Mouse (Mus musculus): ENCODE data around the gene Dppa4. TPM values are rescaled to one million over a fixed set of nuclear protein-coding genes. Genes with fewer than 3 reads are reported as not detected.
"Not testable (repeated sequence)": the region's sequence is repeated elsewhere in the genome, so short reads cannot be mapped to it uniquely, and the experiment has no call there.

Dppa4 gene
- polyA plus RNA-seq, 1 experiment from 2014 or later: not detected

- Histone ChIP-seq H3K4me3 (no peak overlapping the region), H3K4me2 (no peak overlapping the region), H3K36me3 (no peaks in the 10 kb centered on the region), H3K9ac (no peak overlapping the region), H3K9me3 (no peaks in the 10 kb centered on the region), H3K27me3 (no peaks in the 10 kb centered on the region), H3K4me1 (replicated peaks) (no peaks in the 10 kb centered on the region), H3K27ac (no peak overlapping the region)
- WGBS: 87% methylated on average over 14 of the region's 14 CpGs
- ATAC-seq (ENCODE audit: low FRiP score): no peak
These were observed 14.0 kb downstream of the Dppa4 start for GRCm38 (mm10) chr16:48297384-48298136.

- no peaks in the 10 kb centered on the region for H3K27me3 ChIP-seq
- H3K27ac ChIP-seq: no peak overlapping the region
- no peaks in the 10 kb centered on the region for H3K9me3 ChIP-seq
- no peaks in the 10 kb centered on the region for H3K36me3 ChIP-seq
- WGBS: 94% methylated on average over 3 of the region's 3 CpGs
- H3K9ac ChIP-seq: no peak overlapping the region
- H3K4me1 ChIP-seq (replicated peaks): no peaks in the 10 kb centered on the region
- H3K4me3 ChIP-seq: no peak overlapping the region
- H3K4me2 ChIP-seq: no peak overlapping the region
- no peak for ATAC-seq (ENCODE audit: low FRiP score)
These were observed 16.4 kb downstream of the Dppa4 start for GRCm38 (mm10) chr16:48299884-48300283.

DNA sequence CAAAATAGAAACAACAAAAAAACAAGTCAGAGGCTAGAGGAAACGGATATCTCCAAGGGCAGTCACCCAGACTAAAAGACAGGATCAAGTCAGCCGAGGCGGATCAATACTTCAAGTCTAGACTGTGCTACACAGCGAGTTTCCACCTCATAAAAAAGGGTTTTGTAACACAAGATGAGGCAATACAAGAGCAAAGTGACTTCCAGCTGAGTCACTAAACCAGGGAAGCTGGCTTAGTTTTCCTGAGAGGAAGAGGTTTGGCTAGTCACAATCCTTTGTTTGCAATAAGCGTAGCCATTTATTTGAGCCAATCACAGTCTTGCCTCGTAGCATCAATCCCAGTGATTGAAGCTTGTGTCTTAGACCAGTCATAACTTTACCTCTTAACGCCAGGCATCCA, 20.0 kb downstream of the Dppa4 start, which contains the start of gene Dppa2:
Dppa2 (plus strand) TSS at position 400 of the 400 bp plus-strand sequence.
- no peak for ATAC-seq (ENCODE audit: low FRiP score)
- Histone ChIP-seq H3K4me3 (no peak within 1 kb of the TSS), H3K27me3 (no peaks in the 10 kb centered on the region), H3K4me2 (no peak within 1 kb of the TSS), H3K9ac (no peak within 1 kb of the TSS), H3K27ac (no peak within 1 kb of the TSS), H3K4me1 (replicated peaks) (no peaks in the 10 kb centered on the region), H3K9me3 (no peaks in the 10 kb centered on the region), H3K36me3 (no peaks in the 10 kb centered on the region)
- WGBS: 83% methylated on average over 7 of the region's 7 CpGs

- H3K36me3 ChIP-seq: no peaks in the 10 kb centered on the region
- WGBS: 88% methylated on average over 3 of the region's 3 CpGs
- ATAC-seq (ENCODE audit: low FRiP score): no peak
These were observed 20.4 kb downstream of the Dppa4 start for GRCm38 (mm10) chr16:48303983-48304382.

GRCm38 (mm10) chr16:48308916-48309315, 25.4 kb downstream of the Dppa4 start:
- not testable (repeated sequence) for H3K4me2 ChIP-seq; H3K27ac ChIP-seq; H3K9me3 ChIP-seq; H3K27me3 ChIP-seq; ATAC-seq (ENCODE audit: low FRiP score); H3K36me3 ChIP-seq; H3K4me3 ChIP-seq; H3K4me1 ChIP-seq (replicated peaks); H3K9ac ChIP-seq
- 94% methylated on average over 10 of the region's 10 CpGs for WGBS

More at GRCm38 (mm10) chr16:48303983-48304382, 20.4 kb downstream of the Dppa4 start:
- H3K27ac ChIP-seq: no peak overlapping the region
- H3K27me3 ChIP-seq: no peaks in the 10 kb centered on the region
- H3K4me1 ChIP-seq (replicated peaks): no peaks in the 10 kb centered on the region
- no peaks in the 10 kb centered on the region for H3K9me3 ChIP-seq
- no peak overlapping the region for H3K4me2 ChIP-seq
- no peak overlapping the region for H3K4me3 ChIP-seq
- no peak overlapping the region for H3K9ac ChIP-seq

- Histone ChIP-seq H3K27me3 (no peaks in the 10 kb centered on the region), H3K4me2 (no peak overlapping the region), H3K4me1 (replicated peaks) (no peaks in the 10 kb centered on the region), H3K36me3 (no peaks in the 10 kb centered on the region), H3K9me3 (no peaks in the 10 kb centered on the region), H3K27ac (no peak overlapping the region), H3K9ac (no peak overlapping the region), H3K4me3 (no peak overlapping the region)
- ATAC-seq (ENCODE audit: low FRiP score): no peak
- WGBS: 80% methylated on average over 12 of the region's 12 CpGs
These were observed 26.5 kb downstream of the Dppa4 start for GRCm38 (mm10) chr16:48309912-48310630.

DNA sequence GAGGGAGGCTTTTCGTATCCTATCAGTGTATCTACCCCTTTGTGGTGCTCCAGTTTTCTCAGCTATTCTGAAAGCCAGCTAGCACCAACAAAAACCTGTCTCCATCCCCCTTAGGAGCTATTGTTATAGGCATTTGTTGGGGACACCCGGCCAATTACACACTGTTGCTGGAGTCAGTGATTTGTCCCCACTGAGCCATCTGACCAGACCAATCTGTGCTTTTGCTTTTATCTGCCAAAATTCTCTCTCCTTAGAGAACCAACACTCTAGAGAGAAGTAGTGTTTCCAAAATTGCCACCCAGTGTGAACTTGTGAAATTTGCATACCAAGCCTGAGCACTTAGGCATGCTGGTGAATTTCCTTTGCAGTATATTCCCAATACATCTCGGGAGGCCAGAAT, 31.8 kb downstream of the Dppa4 start:
- H3K9me3 ChIP-seq: no peaks in the 10 kb centered on the region
- no peak overlapping the region for H3K4me3 ChIP-seq
- H3K4me1 ChIP-seq (replicated peaks): no peaks in the 10 kb centered on the region
- no peak overlapping the region for H3K9ac ChIP-seq
- no peak overlapping the region for H3K27ac ChIP-seq
- no peaks in the 10 kb centered on the region for H3K27me3 ChIP-seq
- 92% methylated on average over 3 of the region's 3 CpGs for WGBS
- H3K4me2 ChIP-seq: no peak overlapping the region
- no peaks in the 10 kb centered on the region for H3K36me3 ChIP-seq
- ATAC-seq (ENCODE audit: low FRiP score): no peak

DNA sequence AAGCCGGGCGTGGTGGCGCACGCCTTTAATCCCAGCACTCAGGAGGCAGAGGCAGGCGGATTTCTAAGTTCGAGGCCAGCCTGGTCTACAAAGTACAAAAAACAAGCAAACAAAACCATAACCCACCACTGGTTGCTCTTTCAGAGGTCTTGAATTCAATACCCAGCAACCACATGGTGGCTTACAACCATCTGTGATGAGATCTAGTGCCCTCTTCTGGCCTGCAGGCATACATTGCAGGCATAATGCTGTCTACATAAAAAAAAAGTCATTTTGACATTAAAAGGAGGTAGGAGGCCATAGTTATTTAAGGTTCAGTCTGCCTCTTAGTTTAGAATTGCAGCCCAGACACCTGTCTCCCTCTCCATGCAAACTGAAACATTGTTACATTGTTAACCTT, 37.2 kb downstream of the Dppa4 start:
- Histone ChIP-seq H3K36me3 (no peaks in the 10 kb centered on the region), H3K27me3 (no peaks in the 10 kb centered on the region), H3K27ac (no peak overlapping the region), H3K4me1 (replicated peaks) (no peaks in the 10 kb centered on the region), H3K9me3 (no peaks in the 10 kb centered on the region), H3K4me3 (no peak overlapping the region), H3K9ac (no peak overlapping the region), H3K4me2 (no peak overlapping the region)
- WGBS: 95% methylated on average over 6 of the region's 6 CpGs
- ATAC-seq (ENCODE audit: low FRiP score): no peak

DNA sequence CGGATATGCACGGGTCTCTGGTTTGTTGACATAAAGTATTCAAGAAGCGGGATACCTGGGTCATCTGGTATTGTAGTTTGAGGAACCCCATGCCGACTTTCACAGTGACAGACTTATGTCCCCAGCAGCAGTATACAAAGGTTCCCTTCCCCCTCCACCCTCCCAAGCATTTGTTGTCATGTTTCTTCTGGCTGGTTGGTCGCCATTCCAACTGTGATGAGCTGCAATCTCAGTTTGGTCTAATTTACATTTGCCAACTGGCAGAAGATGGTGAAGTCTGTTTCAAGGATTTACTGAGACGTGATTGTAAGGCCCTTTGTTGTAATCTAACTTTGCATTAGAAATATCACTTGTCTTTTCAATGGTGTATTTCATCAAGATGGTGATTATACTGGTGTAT, 39.6 kb downstream of the Dppa4 start:
- Histone ChIP-seq H3K27me3 (no peaks in the 10 kb centered on the region), H3K9ac (no peak overlapping the region), H3K27ac (no peak overlapping the region), H3K4me2 (no peak overlapping the region), H3K4me3 (no peak overlapping the region), H3K9me3 (no peaks in the 10 kb centered on the region), H3K36me3 (no peaks in the 10 kb centered on the region), H3K4me1 (replicated peaks) (no peaks in the 10 kb centered on the region)
- WGBS: 65% methylated on average over 6 of the region's 6 CpGs
- ATAC-seq (ENCODE audit: low FRiP score): no peak

DNA sequence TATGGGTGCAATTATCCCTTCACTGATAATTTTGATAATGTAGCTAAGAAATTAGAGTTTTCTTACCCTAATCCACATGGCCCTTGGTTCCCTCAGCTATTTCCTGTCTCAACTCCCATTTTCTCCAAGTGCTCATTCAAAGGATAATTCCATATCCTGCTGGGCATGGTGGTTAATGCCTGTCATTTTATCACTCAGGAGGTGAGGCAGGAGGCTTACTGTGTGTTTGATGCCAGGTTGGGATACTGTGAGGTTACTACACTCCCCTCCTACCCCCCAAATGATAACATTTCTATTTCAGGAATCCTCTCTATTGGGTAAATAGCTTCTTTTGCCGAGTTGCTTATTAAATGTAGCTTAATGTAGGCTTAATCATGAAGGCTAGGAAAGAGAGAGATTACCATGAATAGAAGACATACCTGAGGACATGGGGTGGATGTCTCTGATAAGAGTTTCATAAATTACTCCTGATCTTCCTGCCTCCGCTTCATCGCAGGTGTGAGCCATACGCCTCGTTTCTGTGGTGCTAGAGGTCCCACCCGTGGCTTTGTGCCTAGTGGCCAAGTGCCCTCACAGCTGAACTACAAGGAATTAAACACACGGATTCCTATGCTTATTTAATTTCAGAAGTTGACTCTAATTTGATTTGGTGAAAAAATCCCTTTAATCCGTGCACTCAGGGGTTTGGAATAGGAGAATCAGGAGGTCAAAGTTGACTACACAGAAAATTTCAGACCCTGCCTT, 40.2 kb downstream of the Dppa4 start:
- Histone ChIP-seq H3K27ac (no peak overlapping the region), H3K4me3 (no peak overlapping the region), H3K27me3 (no peaks in the 10 kb centered on the region), H3K4me2 (no peak overlapping the region), H3K9me3 (no peaks in the 10 kb centered on the region), H3K4me1 (replicated peaks) (no peaks in the 10 kb centered on the region), H3K36me3 (no peaks in the 10 kb centered on the region), H3K9ac (no peak overlapping the region)
- 87% methylated on average over 8 of the region's 8 CpGs for WGBS
- ATAC-seq (ENCODE audit: low FRiP score): no peak

- ATAC-seq (ENCODE audit: low FRiP score): no peak
These were observed 43.4 kb downstream of the Dppa4 start for GRCm38 (mm10) chr16:48326903-48327302.

DNA sequence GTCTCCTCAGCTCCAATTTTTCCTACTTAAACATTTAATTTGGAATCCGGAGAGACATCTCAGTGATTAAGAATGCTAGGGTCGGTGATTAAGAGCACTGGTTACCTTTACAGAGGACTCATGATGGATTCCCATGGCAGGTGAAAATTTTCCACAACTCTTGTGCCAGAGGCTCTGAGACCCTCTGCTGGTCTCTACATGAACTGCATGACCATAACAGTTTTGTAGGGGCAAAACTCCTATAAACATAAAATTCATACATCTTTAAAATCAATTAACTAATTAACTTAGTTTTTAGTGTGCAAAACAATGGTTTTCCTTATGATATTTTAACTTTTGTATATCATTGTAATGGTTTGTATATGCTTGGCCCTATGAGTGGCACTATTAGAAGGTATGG, 44.9 kb downstream of the Dppa4 start:
- Histone ChIP-seq H3K9me3 (no peaks in the 10 kb centered on the region), H3K9ac (no peak overlapping the region), H3K27me3 (no peaks in the 10 kb centered on the region), H3K4me3 (no peak overlapping the region), H3K4me2 (no peak overlapping the region), H3K36me3 (no peaks in the 10 kb centered on the region), H3K4me1 (replicated peaks) (no peaks in the 10 kb centered on the region), H3K27ac (no peak overlapping the region)
- ATAC-seq (ENCODE audit: low FRiP score): no peak
- WGBS: 91% methylated on average over 2 of the region's 2 CpGs

More at GRCm38 (mm10) chr16:48326903-48327302, 43.4 kb downstream of the Dppa4 start:
- no peaks in the 10 kb centered on the region for H3K4me1 ChIP-seq (replicated peaks)
- H3K9me3 ChIP-seq: no peaks in the 10 kb centered on the region
- whole genome bisulfite sequencing: 39% methylated on average over 5 of the region's 5 CpGs
- no peak overlapping the region for H3K4me3 ChIP-seq
- H3K9ac ChIP-seq: no peak overlapping the region
- H3K36me3 ChIP-seq: no peaks in the 10 kb centered on the region
- H3K27me3 ChIP-seq: no peaks in the 10 kb centered on the region
- no peak overlapping the region for H3K27ac ChIP-seq
- no peak overlapping the region for H3K4me2 ChIP-seq

All from hindbrain, embryonic 13.5 days (tissue).